17 mouse cellular contexts compared by ENCODE assay signal in genomic region chr15:5250182-5250581, GRCm38 (mm10). TPM values are rescaled to one million over a fixed set of nuclear protein-coding genes. Genes with fewer than 3 reads are reported as not detected.
DNase-seq lines count a peak whose midpoint lies in the region; ATAC-seq lines count a peak whose summit lies in the region.
"Had no signal": no experiment of that assay in that cellular context is flagged by ENCODE, and none has a peak within 500 bp of the region (broad histone marks: within the 10 kb centered on the region; RNA-seq: fewer than 3 reads in every experiment).

No protein-coding gene starts in this region.

- peak; percentile 82 for ATAC-seq in activated CD4-positive, CD25-positive, alpha-beta regulatory T cell, adult 4 months
- ATAC-seq: forebrain, embryonic 13.5 days; forebrain, postnatal 0 days had no signal

- DNase-seq in heart, adult 11 months = peak; percentile 52
- DNase-seq in heart, postnatal 4 days = no peak
- DNase-seq in induced T-regulatory cell, adult 2 months (ENCODE audit: low read depth) = peak; percentile 57
- peak; percentile 44 for DNase-seq in naive thymus-derived CD4-positive, alpha-beta T cell, adult 2 months (ENCODE audit: low read depth)
- DNase-seq in gastrocnemius, adult 8-10 months (ENCODE audit: low spot score in 2 of 2) = no peak
- DNase-seq in liver = no peak
- no peak for DNase-seq in cerebellum, postnatal 14 days
- DNase-seq: adrenal gland, postnatal 10 days; cerebellum, adult 11-12 months; cerebellum, adult 9-10 months; cerebellum, postnatal 36 days; forebrain, postnatal 0 days; gastrocnemius, postnatal 25 days; heart, adult 18-20 months; heart, postnatal 10 days had no signal

RNA-seq across cellular contexts. Expression of gene Ptger4, which starts 6.2 kb away (rescaled TPM):
- total RNA-seq in heart, postnatal 4 days (2021) = 1 to 10 TPM; 5.9 to 6.1 TPM
- polyA plus RNA-seq in activated CD4-positive, CD25-positive, alpha-beta regulatory T cell, adult 4 months (2017; shearing (Covaris generic)) = 10 to 100 TPM; 33.9 to 36.7 TPM
- total RNA-seq in gastrocnemius, adult 8-10 months (2022) = 1 to 10 TPM in 3 of 4 experiments, under 1 TPM in 1; 0.63 to 1.2 (median 1.1) TPM

Comparison
In these comparisons a context has a peak if more than half of its experiments do, and no peak if none do; other contexts are left out.
1. DNase-seq: peak in heart, adult 11 months (single experiment), induced T-regulatory cell, adult 2 months (single experiment) and naive thymus-derived CD4-positive, alpha-beta T cell, adult 2 months (single experiment); none in heart, postnatal 4 days (single experiment), gastrocnemius, adult 8-10 months (0 of 2), liver (single experiment) and cerebellum, postnatal 14 days (0 of 2).